Mouse (Mus musculus) adrenal gland, adult (tissue): Measurements from ENCODE around the gene Slc13a1.

Source experiments
- DNase-seq, 2 experiments: peaks; one replicate each; pipeline ENCODE4 v3.0.0; 2022 to 2023; ENCODE audit warnings: low spot score in 1 of 2; ENCODE audit not compliant: inconsistent age in 2 of 2

Slc13a1 gene

GRCm38 (mm10) chr6:24097400-24097799 lies 70.5 kb downstream of the Slc13a1 start:
- no peak for DNase-seq

DNA sequence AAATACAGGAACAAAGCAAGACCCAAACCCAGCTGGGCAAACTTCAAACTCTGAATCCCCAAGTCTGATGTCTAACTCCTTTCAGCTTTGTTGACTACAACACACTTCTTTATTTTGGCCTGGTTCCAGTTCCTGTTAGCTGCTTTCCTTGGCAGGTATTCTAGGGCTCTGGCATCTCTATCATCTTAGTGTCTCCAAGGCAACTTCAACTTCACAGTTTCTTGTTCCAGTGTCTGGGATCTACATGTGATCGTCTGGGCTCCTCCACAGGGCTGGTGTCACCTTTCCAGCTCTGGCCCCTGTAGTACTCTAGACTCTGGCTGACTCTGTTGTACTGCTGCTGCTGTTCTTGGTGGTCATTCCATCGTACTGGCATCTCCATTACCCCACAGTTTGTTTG lies 91.8 kb downstream of the Slc13a1 start:
- DNase-seq, result no peak

DNA sequence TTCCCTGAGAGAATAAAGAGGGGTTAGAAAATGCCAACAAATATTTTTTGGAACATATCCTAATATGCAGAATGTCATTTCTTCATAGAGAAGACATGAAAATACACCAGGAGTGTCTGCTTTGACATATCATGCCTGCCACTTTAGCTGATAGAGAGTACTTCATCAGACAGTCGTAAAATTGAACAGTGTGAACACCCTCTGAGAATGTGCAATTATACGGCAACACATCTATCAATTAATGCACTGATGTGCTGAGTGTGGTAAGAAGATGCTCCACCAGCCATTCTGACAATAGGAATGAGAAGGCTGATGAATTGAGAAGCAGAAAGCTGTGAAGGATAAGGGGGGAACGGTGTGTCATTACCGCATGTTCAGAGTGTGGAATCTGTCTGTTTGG lies 95.1 kb downstream of the Slc13a1 start:
- DNase-seq, result no peak

DNA sequence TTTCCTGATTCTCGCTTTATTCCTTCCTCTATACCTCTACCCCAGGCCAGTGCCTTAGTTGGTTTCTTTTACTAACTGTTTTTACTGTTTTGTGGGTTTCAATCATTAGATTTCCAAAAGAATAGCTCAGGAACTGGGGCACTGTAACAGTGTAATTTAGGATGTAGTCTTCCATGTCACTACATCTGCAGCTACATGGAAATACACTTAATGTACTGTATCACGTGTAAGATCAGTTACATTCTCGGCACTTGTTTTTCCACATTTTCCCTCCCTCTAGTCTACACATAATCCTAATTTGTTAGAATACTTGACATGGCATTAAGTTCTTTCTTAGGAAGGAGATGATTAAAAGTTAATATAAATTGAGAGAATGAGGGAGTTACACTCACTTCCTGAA lies 108.1 kb downstream of the Slc13a1 start:
- no peak for DNase-seq

GRCm38 (mm10) chr6:24055086-24055485 lies 112.8 kb downstream of the Slc13a1 start:
- no peak for DNase-seq

DNA sequence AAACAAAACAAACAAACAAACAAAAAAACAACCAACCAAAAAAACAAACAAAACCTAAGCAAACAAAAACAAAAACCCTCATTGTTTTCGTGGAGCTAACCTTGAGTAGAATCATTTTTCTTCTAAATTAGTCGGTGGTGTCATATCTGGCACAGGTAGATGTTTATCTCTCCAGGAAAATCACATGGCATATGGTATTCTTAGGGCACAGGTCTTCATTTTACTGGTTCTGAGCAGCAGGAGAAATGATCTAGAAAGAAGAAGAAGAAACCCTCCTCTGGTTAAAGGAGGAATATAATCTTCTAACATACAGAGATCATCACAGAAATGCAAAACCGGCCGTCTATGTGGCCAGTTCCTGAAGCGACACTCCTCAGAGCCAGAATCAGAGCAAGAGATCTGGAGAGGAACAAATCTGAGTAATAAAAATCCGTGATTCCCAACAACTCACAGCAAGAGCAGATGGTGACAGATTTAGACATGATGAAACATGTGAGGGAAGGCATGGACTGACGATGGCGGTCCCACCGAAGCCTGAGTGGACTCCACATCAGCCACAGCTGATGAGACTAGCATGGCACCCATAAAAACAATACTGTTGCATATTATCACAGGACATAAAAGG lies 113.7 kb downstream of the Slc13a1 start:
- DNase-seq, result no peak

- DNase-seq, result peak; percentile 17 to 77
These were observed 120.7 kb downstream of the Slc13a1 start for GRCm38 (mm10) chr6:24047014-24047770.

DNA sequence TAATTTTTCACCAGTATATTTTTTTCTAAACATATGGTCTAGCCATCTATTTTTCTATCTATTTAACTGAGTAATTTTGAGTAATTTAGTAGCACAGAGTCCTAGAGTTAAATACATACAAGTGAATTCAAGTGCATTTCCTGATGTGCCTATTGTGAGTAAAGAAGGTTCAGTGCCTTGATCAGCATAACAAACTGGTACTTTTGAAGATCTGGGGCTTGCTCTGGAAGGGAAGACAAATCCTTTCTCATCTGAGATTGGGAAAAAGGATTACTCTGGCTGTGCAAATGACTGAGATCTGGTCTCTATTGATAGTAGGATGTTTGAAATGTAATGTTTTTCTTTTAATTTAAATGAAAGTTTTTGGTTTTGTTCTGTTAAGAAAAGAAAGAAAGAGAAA lies 124.4 kb downstream of the Slc13a1 start:
- no peak for DNase-seq
